Mouse (Mus musculus) heart, postnatal 4 days (tissue): ENCODE data around the gene Cdkn1b. TPM values are rescaled to one million over a fixed set of nuclear protein-coding genes. Genes with fewer than 3 reads are reported as not detected.

ENCODE experiments used
- DNase-seq: peaks from one replicate; pipeline ENCODE4 v3.0.0; 2021
- total RNA-seq, 2 experiments: library from RNA; stranded (reverse); gene quantifications; 2 replicates each; pipeline ENCODE4 v1.2.3; 2021

Cdkn1b gene
- total RNA-seq, 2 experiments from 2014 or later, result 46.1 to 47.7 TPM

DNA sequence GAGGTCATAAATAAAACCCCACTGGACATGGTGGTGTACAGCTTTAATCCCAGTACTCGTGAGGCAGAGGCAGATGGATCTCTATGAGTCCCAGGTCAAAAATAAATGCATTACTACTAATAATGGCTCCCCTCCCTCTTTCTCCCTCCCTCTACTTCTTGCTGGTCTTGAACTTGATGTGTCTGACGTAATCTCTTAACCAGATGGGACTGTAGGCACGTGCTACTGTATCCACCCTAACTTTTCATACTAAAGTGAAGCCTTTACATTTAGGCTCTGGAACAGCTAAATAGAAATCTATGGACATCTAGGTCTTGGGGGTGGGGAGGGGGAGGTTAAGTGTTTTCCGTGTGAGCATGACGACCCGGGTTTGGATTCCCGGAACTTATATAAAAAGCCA, 10.2 kb downstream of the Cdkn1b start:
- no peak for DNase-seq

DNA sequence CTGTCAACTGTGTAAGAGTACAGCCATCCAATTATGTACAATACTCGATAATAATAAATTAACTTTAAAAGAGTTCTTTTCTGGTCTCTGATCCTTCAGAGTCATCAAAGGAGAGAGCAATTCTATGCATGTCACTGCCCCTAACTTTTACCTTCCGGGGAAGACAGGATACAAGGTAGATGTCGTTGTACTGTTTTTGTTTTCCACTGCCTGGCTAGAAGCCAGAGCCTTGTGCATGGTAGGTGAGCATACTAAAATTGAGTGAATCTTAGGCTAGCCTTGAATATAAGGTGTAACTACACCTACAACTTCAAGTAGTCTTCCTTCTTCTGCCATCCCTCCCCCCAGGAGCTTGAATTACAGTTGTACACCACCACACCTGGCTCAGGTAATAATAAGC, 10.9 kb downstream of the Cdkn1b start:
- DNase-seq, result no peak

DNA sequence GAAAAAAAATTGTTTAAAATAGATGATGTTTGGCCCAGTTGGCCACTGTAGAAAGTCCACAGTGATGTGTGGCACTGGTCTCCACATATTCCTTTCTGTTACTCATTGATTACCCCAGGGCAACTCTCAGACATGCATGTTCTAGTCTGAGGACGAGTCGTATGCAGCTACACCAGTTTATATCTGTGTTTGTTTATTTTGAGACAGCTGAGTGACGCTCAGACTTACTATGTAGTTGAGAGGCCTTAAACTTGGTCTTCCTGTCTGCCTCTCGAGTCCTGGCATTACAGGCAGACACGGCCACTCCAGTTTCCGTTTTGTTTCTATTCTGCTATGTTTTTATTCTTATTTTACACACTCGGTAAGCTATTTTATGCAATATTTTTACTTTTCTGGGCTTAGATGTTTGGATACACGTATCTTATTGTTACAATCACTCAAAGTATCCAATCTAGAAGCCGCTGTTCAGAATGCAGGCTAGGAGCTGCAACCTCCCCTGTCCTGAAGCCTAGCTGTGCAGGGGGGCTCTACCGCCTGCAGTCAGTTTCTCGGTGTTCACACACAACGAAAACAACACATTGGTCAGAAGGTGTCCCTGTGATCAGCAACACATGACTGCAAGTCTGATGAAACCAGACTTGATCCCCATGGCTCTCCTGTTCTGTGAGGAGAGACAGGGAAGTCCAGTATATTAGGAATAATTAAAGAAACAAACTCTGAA, 12.4 kb downstream of the Cdkn1b start:
- DNase-seq, result no peak

DNA sequence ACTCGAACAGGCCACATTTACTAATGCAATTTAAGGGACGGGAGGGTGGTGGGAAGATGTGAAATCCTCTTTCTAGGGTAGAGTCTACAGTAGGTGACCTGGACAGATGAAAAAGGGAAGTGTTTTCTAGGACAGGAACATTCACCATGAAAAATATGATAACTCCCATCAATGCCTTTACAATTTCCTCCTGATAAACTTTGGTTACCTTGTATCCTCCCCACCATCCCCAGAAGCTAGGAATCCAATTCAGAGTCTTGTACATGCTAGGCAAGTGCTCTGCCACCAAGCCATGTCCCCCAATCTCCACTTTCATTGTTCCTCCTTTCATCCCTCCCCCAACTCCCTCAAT, 13.0 kb downstream of the Cdkn1b start:
- DNase-seq, result no peak

DNA sequence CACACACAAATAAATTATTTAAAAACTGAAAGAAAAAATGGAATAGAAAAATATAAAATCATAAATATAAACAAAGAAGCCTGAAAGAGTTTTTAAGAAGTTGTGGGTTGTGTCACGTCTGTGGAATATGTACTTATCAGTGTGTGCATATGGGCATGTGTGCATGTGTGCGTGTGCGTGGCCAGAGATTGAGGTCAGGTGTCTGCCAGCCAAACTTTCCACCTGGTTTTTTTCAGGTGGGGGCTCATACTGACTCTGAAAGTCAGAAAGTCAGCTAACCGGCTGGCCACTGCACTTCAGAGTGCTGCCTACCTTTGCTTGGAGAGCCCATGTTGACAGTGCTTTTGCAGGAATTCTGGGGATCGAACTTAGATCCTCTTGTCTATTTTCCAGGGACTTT, 14.1 kb downstream of the Cdkn1b start:
- DNase-seq, result no peak

DNA sequence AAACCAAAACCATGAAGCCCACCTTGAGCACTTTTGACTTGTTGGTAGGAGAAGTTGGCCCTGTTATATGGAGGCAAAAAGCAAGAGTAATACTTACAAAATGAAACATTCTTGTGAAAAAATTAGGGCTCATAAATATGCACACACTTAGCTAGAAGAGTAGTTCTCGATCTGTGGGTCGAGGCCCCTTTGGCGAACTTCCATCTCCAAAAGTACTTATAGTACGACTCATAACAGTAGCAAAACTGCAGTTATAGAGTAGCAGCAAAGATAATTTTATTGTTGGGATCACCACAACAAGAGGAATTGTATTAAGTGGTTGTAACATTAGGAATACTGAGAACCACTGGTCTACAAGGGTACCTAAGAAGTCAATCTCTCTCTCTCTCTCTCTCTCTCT, 19.6 kb downstream of the Cdkn1b start:
- DNase-seq, result no peak

DNA sequence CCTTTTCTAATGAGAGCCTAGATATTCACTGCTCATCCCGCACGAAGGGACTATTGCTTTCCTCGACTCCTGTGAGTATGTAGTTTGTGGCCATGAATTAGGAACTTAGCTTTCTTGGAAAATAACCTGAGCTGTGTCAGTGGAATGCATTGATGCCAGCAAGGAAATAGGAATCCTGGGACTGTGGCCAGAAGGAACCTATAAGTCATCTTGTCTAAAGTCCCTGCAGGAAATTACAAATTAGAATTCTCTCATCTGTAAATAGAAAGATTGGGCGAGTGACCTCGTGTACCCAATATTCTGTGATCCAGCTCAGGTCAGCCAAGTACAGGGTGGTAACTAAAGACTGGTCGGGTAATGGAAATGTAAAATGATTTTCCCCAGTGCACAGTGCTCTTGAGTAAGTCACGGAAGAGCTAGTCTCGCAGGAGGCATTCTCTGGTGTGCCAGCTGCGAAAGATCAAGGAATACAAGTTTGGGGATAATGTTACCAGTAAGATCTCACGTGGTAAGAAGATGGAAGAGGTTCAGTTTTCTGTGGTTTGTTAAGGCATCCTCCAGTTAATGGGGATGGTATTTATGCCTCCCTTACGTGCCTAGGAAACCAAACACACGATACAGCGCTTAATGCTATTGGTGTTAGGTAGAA, 23.7 kb downstream of the Cdkn1b start:
- DNase-seq, result no peak

DNA sequence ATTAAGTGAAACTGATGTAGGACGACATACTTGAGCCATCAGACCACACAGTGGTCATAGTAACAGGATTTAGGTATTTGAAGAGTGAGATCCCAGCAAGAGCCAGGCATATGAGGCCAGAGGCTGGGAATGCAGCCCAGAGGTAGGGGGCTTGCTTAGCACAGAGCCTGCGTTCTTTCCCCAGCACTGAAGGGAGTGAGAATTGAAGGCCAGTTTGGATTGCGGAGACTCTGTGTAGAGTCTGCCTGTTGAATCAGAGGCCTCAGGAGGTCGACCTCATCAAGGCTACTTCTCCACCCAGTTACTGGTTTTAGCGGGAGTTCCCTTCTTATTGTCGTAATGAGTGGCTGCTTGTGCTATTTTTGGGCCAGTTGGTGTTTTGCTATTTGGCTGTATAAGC, 25.9 kb downstream of the Cdkn1b start:
- DNase-seq, result no peak

DNA sequence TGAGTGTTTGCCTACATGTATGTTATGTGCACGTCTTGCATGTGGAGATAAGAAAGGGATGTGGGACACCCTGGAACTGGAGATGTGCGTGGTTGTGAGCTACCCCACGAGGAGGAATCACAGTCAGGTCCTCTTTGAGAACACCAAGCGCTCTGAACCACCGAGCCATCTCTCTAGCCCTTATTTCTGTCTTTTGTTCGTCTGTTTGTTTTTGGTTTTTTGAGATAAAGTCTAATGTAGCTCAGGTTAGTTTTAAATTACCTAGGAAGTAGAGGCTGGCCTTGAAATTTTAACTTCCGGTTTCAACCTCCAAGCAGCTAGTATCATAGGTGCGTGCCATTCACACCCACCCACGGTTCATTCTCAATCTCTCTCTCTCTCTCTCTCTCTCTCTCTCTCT, 26.7 kb downstream of the Cdkn1b start:
- DNase-seq, result no peak

DNA sequence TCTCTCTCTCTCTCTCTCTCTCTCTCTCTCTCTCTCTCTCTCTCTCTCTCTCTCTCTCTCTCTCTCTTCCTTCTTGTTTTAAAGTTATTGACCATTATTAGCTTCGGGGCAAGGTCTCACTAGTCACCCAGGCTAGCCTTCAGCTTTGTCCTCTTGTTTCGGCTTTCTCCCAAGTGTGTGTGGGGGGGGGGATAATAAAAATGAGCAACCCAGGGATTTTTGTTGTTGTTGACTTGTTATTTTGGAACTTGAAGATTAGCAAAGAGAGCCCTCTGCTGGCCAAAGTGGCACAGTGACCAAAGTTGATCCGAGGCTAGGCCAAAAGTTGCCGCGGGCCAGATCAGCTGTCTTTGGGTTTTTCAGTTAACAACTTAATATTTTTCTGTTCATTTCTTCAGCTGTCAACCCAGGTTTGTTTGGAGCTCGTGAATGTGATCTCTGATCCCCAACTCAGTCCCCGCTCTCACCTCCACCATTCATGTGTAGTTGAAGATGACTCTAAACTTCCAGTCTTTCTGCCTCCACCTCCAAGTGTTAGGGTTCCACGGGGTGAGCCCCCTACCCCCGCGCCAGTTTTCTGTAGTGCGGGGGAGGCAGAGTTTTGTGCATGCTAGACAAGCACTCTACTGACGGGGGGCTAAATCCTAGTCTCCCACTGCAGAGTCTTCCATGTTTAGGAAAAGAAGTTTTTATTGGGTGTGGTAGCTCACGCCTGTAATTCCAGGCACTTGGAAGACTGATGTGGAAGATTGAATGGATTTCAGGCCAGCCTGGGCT, 27.3 kb downstream of the Cdkn1b start:
- DNase-seq, result peak; percentile 77

DNA sequence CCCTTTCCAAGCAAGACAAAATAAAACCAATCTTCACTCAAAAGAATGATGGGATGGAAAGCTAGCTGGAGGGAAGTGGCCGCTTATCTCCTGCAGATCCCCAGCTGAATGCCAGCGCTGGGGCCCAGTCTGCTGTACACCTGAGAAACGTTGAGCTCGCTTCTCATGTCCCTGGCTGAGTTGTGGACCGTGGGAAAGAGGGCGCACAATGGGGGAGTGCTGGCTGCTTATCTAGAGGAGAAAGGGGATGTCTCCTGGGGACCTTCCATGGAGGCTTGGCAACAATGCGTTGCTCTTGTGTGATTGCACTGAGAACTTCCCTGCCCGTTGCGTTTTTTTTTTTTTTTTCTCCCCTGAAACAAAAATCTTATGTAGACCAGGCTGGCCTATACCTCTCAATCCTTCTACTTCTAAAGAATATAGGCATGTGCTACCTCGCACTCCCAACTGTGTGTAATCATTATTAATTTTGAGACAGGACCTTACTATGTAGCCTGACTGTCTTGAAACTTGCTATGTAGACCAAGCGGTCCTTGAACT, 28.4 kb downstream of the Cdkn1b start:
- no peak for DNase-seq

DNA sequence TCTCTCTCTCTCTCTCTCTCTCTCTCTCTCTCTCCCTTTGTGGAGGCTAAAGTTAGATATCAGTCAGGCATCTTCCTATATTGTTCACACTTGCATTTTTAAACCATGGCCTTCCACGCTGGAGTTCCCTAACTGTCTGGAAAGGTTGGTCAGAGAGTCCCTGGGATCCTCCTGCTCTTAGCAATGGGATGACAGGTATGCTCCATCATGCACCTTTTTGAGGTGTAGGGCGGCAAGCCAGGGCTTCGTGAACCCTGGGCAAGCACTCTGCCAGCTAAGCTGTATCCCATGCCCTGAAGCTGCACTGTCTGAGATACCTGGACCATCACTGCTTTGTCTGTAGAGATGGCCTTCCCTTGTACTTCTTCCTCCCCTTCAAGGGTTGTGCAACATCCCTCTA, 29.0 kb downstream of the Cdkn1b start:
- DNase-seq, result no peak

DNA sequence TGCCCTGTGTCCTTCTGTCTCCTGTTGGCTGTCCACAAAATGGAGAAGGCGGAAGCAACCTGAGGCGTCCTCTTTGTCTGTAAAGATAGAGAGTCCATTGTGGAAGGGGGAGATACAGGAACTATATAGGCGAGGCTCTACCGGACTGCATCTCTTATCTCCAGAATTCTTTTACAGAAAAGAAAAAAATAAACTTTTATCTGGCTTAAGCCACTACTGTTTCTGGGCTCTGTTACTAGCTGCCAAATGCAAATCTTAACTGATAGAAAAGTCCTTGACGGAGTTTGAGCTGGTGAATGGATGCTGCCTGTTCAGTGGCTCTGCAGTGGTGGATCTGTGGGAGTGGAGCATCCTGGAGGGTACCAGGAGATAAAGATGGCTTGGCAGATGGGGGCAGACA, 31.2 kb downstream of the Cdkn1b start:
- no peak for DNase-seq

DNA sequence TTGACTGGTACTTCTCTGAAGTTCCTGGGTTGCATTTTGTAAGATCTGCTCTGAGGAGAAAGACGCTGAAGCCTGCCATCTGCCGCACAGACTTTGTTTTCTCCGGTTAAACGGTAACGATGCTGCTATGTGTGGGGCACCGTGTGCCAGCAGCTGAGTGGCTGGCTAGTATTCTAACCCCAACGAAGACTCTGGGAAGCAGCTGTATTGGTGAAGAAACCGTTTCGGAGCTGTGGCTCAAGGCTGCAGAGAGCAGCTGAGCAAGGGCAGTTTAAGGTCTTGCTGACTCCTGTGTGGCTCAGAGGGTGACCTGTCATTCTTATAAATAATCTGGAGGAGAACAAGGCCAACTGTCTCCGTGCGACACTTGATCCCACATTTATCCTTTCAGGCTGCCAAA, 33.8 kb downstream of the Cdkn1b start:
- no peak for DNase-seq

DNA sequence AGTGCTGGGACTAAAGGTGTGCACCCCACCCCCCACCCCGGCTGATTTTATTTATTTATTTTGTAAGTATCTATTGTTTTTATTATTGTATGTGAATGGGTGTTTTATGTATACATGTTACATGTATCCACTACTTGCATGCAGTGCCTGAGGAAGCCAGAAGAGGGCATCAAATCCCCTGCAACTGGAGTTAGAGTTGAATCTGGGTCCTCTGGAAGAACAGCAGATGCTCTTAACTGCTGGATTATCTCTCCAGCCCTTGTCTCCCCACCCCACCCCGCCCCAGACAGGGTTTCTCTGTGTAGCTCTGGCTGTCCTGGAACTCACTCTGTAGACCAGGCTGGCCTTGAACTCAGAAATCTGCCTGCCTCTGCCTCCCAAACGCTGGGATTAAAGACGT, 36.2 kb downstream of the Cdkn1b start:
- no peak for DNase-seq

DNA sequence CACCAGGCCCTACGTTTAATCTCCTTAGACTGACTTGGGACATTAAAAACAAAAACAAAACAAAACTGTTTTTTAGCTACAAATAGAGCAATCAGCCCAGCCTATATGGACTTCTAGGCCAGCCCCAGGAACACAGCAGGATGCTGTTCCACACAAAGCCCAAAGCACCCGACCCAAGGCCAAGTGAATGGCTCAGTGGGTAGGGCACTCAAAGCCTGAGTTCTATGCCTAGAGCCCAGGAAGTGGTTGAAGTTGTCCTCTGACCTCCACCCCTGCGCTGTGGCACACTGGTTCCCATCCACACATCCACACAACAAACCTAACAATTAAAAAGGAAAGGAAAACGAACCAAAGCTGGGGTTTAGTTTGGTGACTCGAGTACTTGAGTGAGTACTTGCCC, 41.1 kb downstream of the Cdkn1b start:
- no peak for DNase-seq

DNA sequence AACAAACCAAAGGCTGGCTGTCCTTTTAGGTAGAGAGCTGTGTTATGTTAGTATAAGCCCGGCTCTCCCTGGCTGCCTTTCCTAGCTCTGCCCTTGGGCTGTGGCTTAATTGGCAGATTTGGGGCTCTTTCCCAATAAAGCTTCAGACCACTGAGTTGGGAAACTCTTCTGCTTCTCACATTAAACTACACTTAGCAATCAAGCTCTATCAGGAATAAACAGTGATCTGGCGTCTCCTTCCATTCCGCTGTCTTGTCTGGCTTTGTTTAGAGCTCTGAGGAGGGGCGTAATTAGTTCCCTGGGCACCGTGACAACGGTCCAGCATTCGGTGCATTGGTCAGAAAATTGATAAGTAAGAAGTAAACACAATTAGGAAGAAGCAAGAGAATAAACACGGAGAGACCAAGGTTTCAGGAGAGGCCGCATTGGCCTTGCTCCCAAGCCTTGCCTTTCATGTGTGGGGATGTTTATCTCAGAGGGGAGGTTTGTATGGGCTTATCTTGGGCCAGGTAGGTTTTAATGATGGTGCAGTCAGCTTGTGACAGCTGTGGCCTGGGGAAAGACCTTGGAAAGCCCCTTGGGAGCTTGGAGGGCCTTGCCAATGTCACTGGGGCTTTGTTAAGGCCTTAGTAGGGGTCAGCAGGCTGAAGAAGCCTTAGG, 41.8 kb downstream of the Cdkn1b start:
- DNase-seq, result no peak

DNA sequence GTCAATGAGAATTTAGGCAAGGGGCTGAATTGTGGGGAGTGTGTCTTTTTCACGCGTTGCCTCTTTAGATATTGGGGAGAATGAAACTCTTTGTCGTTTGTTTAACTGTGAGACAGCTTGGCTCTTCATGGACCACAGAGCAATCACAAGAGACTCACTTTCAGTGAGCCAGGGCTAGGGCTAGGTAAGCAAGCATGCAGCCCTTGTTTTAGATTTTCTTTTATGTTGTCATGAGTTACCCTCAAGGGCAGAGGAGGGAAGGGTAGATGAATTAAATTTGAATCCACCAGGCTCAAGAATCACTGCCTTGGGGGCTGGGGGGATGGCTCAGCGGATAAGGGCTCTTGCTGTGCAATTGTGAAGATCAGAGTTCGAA, 42.3 kb downstream of the Cdkn1b start:
- DNase-seq, result no peak

DNA sequence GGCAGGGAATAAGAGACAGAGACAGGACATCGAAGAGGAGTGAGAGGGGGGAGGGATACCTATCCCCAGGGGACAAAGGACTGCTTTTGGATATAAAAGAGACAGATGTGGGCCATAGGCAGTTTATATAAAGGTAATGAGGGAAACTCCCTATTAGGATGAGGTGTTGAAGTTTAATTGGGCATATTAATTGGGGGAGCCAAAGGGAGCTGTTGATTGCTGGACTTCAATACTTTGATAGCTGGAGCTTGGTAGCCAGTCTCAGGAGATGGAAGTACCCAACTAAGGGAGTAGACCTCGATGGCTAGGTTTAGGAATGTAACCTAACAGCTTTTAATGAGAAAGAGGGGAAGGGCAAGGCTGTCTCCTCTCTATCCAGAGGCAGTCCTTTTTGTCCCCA, 43.7 kb downstream of the Cdkn1b start:
- no peak for DNase-seq

DNA sequence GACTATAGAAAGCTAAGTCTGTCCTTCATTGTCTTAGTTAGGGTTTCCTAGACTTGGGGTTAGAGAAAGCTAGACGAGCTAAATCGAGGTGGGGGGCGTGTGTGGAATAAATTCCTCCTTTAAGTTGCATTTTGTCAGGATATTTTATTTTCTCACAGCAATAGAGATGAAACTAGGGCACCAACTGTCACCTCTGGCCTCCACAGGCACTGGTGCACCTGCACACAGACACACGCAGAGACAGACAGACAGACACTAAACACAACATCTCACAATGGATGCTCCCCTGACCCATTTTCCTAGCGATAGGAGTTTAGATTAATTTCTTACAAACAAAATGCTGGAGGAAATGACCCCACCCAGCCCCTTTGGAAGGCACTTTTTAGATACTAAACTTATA, 46.5 kb downstream of the Cdkn1b start:
- no peak for DNase-seq

DNA sequence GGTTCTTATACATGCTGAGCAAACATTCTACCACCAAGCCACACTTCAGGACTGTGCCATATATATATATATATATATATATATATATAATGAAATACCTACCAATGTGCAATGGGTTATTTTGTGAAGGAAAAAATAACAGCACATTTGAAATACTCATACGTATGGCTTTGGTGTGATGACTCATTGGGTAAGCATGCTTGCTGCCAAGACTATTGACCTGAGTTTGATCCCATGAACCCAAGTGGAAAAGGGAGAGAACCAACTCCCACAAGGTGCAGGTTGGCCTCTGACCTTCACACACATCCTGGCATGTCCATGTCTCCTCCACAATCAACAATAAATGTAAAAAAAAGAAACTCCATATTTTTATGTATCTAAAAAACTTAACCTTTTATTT, 48.1 kb downstream of the Cdkn1b start:
- no peak for DNase-seq

DNA sequence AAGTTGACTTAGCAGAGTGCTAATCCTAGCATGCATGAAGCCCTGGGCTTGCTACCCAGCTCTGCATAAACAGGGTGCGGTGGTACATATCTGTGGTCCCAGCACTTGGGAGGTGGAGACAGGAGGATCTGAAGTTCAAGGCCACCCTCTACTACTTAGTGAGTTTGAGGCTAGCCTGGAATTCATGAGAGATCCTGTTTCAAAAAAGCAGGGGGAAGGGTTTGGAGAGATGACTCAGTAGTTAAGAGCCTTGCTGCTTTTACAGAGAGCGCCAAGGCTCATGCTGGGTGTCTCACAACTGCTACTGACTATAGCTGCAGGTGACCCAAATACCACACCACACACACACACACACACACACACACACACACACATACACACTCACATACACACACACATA, 49.3 kb downstream of the Cdkn1b start:
- no peak for DNase-seq

DNA sequence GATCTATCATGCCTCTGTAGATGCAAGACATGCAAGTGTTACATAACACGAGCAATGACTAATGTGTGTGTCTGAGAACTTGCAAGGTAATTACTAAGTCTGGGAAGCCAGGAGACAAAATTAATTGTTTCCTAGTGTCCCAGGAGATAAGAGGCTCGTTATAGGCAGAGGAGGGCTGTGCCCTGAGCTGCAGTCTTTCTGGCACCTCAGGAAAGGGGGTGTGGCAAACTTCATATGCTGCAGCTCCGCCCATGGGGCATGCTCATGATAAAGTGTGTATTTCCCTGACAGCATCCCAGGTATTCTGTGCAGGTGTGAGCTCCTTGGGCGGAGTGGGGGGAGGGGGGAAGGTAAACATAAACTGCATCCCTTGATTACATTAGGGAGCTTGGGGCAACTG, 51.9 kb downstream of the Cdkn1b start:
- DNase-seq, result no peak
